Comparison of ENCODE assay signal across 8 mouse cellular contexts in genomic region chr3:42110976-42111847, GRCm38 (mm10).
A peak's percentile ranks its signal among the peaks of the same experiment; 100 is the strongest.
DNase-seq lines count a peak whose midpoint lies in the region; ATAC-seq lines count a peak whose summit lies in the region.

No protein-coding gene starts in this region.

- no peak overlapping the region for H3K9ac ChIP-seq in embryonic facial prominence, embryonic 15.5 days

- no peaks in the 10 kb centered on the region for H3K36me3 ChIP-seq in embryonic facial prominence, embryonic 15.5 days

- no peak overlapping the region for H3K4me3 ChIP-seq in embryonic facial prominence, embryonic 15.5 days (replicated peaks)

- 45% methylated on average over 13 of the region's 13 CpGs for WGBS in embryonic facial prominence, embryonic 15.5 days

- H3K4me1 ChIP-seq in embryonic facial prominence, embryonic 15.5 days = no peaks in the 10 kb centered on the region

- no peaks in the 10 kb centered on the region for H3K27me3 ChIP-seq in embryonic facial prominence, embryonic 15.5 days

- peak overlapping the region; percentile 21; the same call in 1 of the 2 replicates for H3K4me2 ChIP-seq in embryonic facial prominence, embryonic 15.5 days (replicated peaks)

- no peak for ATAC-seq in embryonic facial prominence, embryonic 15.5 days (ENCODE audit: insufficient number of reproducible peaks, low FRiP score, low TSS enrichment, low read depth)

- H3K27ac ChIP-seq in embryonic facial prominence, embryonic 15.5 days (replicated peaks) = no peak overlapping the region

- H3K9me3 ChIP-seq in embryonic facial prominence, embryonic 15.5 days (replicated peaks) = no peaks in the 10 kb centered on the region

- DNase-seq in A20 (ENCODE audit: low read depth, low spot score) = peak; percentile 66
- peak; percentile 25 for DNase-seq in adrenal gland, postnatal 25 days
- DNase-seq in heart, postnatal 4 days = peak; percentile 42
- DNase-seq in layer of hippocampus, postnatal 10 days (ENCODE audit: low spot score in 2 of 2) = peak; percentile 75 to 76
- DNase-seq in lung, postnatal 25 days (ENCODE audit: low spot score) = peak; percentile 2
- peak; percentile 74 for DNase-seq in right cerebral cortex, postnatal 25 days
- DNase-seq in B cell, adult 2 months = no peak

Comparison
In these comparisons a context has a peak if more than half of its experiments do, and no peak if none do; other contexts are left out.
1. DNase-seq: peak in A20 (single experiment), adrenal gland, postnatal 25 days (single experiment), heart, postnatal 4 days (single experiment), layer of hippocampus, postnatal 10 days (2 of 2), lung, postnatal 25 days (single experiment) and right cerebral cortex, postnatal 25 days (single experiment); none in B cell, adult 2 months (0 of 2).